Mouse (Mus musculus) cerebellum, postnatal 36 days (tissue): ENCODE measurements around the gene Zfp280b.
"Not testable (repeated sequence)": the region's sequence is repeated elsewhere in the genome, so short reads cannot be mapped to it uniquely, and the experiment has no call there.

Experiments
- DNase-seq, 2 experiments: peaks; one replicate each; pipeline ENCODE4 v3.0.0; 2021 to 2022; ENCODE audit warnings: mixed read lengths in 2 of 2

The Zfp280b gene

DNA sequence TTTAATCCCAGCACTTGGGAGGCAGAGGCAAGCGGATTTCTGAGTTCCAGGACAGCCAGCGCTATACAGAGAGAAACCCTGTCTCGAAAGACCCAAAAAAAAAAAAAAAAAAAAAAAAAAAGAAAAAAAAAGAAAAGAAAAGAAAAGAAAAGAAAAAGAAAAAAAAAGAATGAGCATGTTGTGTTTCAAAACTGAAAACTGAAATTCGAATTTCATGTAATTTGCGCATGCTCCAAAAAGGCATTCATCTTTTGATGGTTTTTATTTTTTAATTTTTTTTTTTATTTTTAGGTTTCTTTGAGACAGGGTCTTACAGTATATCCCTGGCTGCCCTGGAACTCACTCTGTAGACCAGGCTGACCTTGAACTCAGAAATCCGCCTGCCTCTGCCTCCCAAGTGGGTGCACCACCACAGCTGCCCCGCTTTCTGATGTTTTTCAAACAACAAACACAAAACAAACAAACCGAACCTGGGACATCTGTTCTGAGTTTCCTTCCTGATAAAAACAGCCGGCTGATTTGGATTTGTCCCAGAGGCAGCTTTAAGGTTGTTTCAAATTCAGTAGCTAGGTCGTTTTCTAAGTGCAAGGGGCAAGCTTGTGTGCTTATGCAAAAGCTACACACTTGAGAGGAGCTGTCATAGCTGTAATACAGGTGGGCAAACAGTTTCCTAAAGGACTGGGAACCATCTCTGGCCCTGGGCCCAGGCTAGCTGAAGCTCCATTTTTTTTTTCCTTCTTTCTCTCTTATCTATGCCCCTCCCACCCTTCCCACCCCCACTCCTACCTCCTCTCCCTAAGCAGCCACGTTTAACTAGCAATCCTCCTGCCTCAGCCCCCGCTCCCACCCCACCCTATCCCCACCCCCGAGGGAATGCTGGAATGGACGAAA, 694 bp upstream of the Zfp280b start:
- peak in 1 of 2 experiments; percentile 50 for DNase-seq

DNA sequence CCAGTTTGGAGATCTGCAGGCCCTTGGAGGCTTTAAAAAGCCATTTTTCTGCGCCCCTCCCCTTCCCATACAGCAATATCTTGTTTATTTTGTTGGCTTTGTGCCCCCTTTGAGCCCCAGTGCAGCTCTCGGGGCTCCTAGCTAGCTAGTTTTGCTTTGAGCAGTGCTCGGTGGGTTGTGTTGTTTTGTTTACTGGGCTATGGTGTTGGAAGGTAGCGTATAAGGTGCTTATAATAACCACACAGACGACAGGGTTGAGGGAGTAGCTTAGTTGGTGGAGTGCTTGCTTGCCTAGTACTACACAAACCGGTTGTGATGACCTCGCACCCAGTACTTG, 637 bp downstream of the Zfp280b start:
- DNase-seq: no peak

DNA sequence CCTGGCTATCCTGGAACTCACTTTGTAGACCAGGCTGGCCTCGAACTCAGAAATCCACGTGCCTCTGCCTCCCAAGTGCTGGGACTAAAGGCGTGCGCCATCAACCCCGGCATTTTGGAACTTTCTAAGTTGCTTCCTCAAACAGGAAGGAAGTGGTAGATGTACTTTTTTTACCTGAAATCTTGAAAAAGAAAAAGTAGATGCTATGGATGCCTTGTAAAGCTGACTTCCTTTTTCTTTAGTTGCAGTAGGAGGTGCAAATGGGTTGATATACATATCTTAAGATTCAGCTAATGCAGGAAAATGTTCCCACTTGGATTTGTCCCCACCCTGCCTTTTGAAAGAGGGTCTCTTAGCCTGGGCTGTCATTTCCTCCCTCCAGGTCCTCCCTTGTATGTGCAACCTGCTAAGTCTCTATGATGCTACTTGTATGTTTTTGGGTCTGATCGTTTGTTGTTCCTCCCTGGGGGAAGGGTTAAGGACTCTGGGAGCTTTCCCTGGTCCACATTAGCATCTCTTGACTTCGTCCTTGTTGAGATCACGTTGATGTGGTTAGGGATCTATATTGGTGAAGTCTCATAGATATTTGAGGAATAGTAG, 1.7 kb downstream of the Zfp280b start:
- DNase-seq: no peak

DNA sequence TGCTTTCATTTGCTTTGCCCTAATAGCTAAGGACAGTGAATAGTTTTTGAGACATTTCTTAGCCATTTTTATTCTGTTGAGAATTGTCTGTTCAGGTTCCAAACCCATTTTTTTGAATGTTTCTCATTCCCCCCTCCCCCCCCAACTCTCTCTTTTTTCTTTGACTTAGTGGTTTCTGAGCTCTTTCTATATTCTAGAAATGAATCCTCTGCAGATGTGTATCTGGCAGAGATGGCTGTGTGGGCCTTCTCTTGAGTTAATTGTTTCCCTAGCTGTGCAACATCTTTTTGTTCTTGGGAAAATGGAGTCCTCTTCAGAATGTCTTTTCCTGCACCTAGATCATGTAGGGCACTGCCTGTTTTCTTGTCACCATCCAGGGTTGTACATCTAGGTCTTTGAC, 2.8 kb downstream of the Zfp280b start:
- no peak for DNase-seq

DNA sequence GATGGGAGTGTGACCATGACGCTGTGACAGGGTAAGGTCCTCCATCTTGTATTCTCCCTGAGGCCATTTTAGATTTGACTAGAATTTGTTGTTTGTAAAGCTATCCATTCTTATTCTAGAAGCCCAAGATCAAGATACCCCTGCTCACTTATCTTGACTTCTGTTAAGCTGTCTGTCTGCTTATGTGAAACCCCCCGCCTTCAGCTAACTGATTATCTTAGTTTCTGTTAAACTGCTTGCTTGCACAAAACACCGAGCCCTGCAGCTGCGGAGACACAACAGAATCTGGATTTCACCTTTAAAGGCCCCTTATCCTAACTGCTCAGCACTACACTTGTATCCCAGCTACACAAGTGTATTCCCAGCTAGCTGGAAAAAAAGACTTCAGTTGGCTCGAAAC, 4.5 kb downstream of the Zfp280b start:
- no peak for DNase-seq

DNA sequence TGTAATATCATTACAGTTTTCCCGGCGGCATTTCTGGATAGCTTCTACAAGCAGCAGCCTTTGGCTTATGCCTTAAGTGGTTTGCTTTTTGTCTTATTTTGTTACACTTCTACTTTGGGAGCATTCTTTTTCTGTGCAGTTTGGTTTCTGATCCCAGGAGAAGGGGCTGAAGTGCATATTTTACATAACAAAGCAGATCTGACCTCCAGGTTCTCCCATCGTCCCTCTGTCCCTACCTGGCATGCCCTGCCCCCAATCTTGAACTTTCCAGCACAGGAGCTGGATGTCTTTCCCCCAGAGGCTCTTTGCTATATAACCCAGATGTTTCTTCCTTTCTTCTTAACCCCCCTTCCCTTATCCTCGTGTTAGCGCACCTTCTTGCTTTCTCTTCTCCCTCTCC, 12.9 kb downstream of the Zfp280b start:
- DNase-seq: no peak

DNA sequence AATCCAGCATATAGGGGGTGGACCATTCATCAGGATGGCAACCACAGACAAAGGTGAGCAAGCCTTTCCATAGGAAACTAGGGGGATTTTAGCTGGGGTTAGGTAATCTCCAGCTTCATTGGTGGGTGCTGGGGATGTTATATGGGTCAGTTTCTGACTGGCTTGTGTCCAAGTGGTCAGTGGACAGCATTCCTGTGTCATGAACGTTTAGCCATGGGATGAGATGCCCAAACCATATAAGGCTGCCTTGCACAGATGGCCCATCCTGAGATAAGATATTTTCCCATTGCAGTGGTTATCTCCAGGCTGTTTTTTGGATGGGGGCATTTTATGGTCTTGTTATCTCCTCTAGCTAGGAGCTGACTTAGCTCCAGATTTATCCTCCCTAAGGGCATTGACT, 14.3 kb downstream of the Zfp280b start:
- no peak for DNase-seq

DNA sequence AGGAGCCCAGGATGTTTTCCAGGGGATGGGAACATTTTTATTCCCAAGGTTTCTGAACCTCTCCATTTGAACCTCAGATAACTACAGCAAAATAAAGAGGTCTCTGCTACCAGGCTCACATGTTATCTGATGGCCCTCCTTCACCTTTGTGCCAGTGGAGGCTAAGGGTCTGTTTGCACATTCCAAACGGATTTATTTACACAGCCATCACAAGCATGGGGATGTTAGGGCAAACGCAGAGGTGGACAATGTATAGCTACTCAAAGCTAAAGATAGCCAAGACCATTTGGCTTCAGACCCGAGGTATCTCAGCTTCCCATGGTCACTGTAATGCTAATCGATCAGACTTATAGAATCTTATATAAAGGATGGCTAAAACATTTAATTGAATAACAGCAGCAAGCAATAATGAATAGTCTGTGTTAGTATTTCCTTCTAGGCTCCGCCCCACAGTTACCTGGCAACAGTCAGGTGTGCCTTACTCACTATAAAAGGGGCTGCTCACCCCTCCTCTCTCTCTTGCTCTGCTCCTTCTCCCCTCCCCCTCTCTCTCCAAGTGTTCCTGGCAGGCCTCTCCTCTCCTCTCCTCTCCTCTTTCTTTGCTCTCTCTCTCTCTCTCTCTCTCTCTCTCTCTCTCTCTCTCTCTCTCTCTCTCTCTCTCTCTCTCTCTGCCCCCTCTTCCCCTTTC, 14.9 kb downstream of the Zfp280b start:
- no peak for DNase-seq

DNA sequence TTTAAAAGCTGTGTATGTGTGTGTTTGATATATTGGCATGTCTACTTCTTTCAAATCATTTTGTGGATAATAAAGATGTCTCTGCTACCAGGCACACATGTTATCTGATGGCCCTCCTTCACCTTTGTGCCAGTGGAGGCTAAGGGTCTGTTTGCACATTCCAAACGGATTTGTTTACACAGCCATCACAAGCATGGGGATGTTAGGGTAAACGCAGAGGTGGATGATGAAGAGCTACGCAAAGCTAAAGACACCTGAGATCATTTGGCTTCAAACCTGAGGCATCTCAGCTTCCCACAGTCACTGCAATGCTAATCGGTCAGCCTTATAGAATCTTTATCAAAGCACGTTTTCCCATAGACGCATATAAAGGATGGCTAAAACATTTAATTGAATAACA, 16.5 kb downstream of the Zfp280b start:
- DNase-seq: no peak

DNA sequence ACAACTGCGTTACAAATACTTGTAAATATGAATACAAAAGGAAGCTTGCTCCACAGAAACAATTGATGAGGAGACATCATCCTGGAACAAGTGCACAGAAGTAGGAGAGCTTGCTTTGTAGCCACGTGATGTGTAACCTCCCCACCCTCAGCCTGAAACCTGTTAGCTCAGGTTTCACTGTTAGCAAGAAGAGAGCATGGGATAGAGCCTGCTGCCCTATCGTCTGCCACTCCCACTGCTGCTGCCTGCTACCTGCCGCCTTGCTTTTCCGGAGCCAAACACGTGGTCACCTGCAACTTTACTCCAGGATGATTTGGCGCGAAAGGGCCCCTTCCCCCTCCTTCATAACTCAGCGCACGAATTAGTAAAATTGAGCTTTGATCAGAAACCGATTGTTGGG, 19.4 kb downstream of the Zfp280b start:
- no peak for DNase-seq

DNA sequence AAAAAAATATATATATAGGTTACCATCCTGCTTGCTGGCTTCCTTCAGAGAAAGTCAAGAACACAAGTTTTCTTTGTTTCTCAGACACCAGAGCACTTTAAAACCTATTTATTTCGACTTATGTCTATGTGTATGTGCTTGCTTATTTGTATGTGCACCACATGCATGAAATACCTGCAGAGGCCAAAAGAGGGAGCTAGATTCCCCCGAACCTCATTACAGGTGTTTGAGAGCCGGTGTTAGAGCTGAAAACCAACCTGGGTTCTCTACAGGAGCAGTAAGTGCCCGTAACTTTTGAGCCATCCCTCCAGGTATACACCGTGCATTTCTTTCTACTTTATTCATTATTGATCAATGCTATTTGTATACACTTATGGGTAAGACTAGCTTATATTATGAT, 30.0 kb downstream of the Zfp280b start:
- no peak for DNase-seq

DNA sequence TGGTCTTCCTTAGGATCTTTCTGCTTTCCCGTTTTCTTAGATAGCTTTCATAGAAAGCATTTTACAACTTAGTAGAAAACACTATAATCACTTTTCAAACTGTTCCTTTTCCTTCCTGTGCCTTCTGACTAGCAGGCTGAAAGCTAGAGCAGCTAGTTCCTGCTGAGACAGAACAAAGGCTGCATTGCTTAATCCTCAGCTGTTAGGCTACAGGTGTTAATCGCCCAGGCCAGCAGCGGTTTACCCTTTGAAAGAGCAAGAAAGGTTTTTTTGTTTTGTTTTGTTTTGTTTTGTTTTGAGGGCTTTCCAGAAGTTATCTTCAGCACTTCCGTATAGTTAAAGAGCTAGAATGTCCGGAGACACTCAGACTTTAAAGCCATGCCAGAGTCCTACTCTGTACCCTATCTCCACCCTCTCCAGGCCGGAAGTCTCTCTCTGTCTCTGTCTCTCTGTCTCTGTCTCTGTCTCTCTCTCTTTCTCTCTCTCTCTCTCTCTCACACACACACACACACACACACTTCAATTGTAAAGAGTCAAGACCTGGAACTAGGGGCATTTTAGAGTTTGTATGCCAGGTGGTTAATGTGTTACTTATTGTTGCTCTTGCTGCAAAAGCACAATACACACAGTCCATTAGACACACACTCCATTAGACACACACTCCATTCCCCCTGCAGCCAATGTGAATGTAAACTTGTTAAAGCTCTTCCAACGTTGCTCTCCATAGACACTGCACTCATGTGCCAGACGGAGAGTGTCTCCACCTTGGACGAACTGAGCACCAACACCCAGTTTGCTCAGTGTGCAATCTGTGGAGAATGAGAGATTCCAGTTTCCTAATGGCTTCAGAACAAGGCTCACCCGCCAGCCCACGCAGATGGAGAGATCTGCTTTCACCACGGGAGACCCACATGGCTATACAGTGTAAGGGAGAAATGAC, 35.5 kb downstream of the Zfp280b start:
- peak; percentile 66 to 67 for DNase-seq

DNA sequence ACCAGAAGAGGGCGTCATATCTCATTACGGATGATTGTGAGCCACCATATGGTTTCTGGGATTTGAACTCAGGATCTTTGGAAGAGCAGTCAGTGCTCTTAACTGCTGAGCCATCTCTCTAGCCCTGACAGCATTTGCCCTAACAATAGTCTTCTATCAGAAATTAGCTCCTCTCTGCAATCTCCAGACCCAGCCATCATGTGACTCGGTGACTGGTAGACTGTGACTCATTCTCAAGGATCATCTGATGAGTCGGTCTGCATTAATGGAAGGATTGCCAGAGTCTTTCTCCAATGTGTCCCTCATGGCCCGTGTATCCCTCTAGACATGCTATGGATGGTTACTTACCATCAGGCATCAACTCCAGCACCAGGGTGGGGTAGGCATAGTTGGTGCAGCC, 39.6 kb downstream of the Zfp280b start:
- DNase-seq: not testable (repeated sequence)

DNA sequence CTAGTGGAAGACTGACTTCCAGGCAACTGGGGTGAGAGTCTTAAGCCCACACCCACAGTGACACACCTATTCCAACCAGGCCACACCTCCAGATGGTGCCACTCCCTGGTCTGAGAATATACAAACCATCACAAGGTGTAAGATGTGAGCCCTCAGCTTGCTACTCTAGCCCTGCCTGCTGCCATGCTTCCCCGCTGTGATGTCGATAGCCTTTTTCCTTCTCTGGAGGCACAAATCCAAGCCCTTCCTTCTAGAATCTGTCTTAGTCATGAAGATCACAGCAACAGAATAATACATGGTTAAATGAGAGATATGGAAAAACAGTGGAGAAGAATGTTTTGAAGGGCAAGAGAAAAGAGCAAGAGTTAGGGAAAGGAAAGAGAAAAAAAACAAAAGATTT, 44.6 kb downstream of the Zfp280b start:
- not testable (repeated sequence) for DNase-seq
